Comparison of ENCODE assay signal across 8 mouse cellular contexts in genomic region chr2:85050001-85050634, GRCm38 (mm10). TPM values are rescaled to one million over a fixed set of nuclear protein-coding genes. Genes with fewer than 3 reads are reported as not detected.
DNase-seq lines count a peak whose midpoint lies in the region; ATAC-seq and TF ChIP-seq lines count a peak whose summit lies in the region.

No protein-coding gene starts in this region.

- H3K4me1 ChIP-seq in intestine, embryonic 16.5 days (ENCODE audit: control insufficient read depth, insufficient read depth, low read length): peaks cover 50% of the 10 kb centered on the region
- H3K4me1 ChIP-seq in limb, embryonic 14.5 days (ENCODE audit: control insufficient read depth, insufficient read depth, low read length): peaks cover 18% of the 10 kb centered on the region
- peaks cover 30% of the 10 kb centered on the region for H3K4me1 ChIP-seq in midbrain, embryonic 16.5 days (ENCODE audit: control insufficient read depth, insufficient read depth, low read length)

- H3K27ac ChIP-seq in intestine, embryonic 16.5 days (ENCODE audit: low read length): peak overlapping the region; percentile 88
- H3K27ac ChIP-seq in limb, embryonic 14.5 days (replicated peaks; ENCODE audit: low read depth, low read length): peak overlapping the region; percentile 95
- peak overlapping the region; percentile 19; the same call in 1 of the 2 replicates for H3K27ac ChIP-seq in midbrain, embryonic 16.5 days (ENCODE audit: low read length)

- DNase-seq in adipocyte (ENCODE audit: low spot score): peak; percentile 97
- peak; percentile 48 for DNase-seq in embryo, embryonic 11.5 days (ENCODE audit: low read depth, low spot score)
- peak; percentile 99 for DNase-seq in heart, adult 11 months
- DNase-seq in limb, embryonic 14.5 days (ENCODE audit: low spot score): peak; percentile 92
- peak; percentile 51 for DNase-seq in urinary bladder, adult 2 months (ENCODE audit: low spot score)

- H3K9me3 ChIP-seq in intestine, embryonic 16.5 days (ENCODE audit: control insufficient read depth, low read length): no peaks in the 10 kb centered on the region
- H3K9me3 ChIP-seq in limb, embryonic 14.5 days (ENCODE audit: control insufficient read depth, low read length): no peaks in the 10 kb centered on the region
- H3K9me3 ChIP-seq in midbrain, embryonic 16.5 days (replicated peaks; ENCODE audit: control insufficient read depth, low read length, poor library complexity, severe bottlenecking): no peaks in the 10 kb centered on the region

- H3K9ac ChIP-seq in intestine, embryonic 16.5 days (ENCODE audit: low read depth, low read length): peak overlapping the region; percentile 70
- H3K9ac ChIP-seq in limb, embryonic 14.5 days (ENCODE audit: low read depth, low read length, severe bottlenecking): peak overlapping the region; percentile 37
- H3K9ac ChIP-seq in midbrain, embryonic 16.5 days (ENCODE audit: low read depth, low read length): 0 out of 2 replicates have a peak overlapping the region, but pooled peaks have one; percentile 28

- peak overlapping the region; percentile 48 for H3K4me3 ChIP-seq in intestine, embryonic 16.5 days (ENCODE audit: low read length)
- H3K4me3 ChIP-seq in limb, embryonic 14.5 days (replicated peaks; ENCODE audit: low read length): peak overlapping the region; percentile 71
- 0 out of 2 replicates have a peak overlapping the region, but pooled peaks have one; percentile 4 for H3K4me3 ChIP-seq in midbrain, embryonic 16.5 days (ENCODE audit: low read depth, low read length)

- peak overlapping the region; percentile 69 for H3K4me2 ChIP-seq in intestine, embryonic 16.5 days (ENCODE audit: low read depth, low read length)
- peak overlapping the region; percentile 71 for H3K4me2 ChIP-seq in limb, embryonic 14.5 days (replicated peaks; ENCODE audit: low read depth, low read length, severe bottlenecking)
- peak overlapping the region; percentile 61 for H3K4me2 ChIP-seq in midbrain, embryonic 16.5 days (ENCODE audit: low read length)

- peak; percentile 6 for ATAC-seq in intestine, embryonic 16.5 days
- ATAC-seq in limb, embryonic 14.5 days (ENCODE audit: low FRiP score, low read depth): peak; percentile 68
- no peak for ATAC-seq in midbrain, embryonic 16.5 days
- no peak for ATAC-seq in CD4-positive, CD25-positive, alpha-beta regulatory T cell, adult 4 months

- no peak for TF ChIP-seq POLR2A in limb, embryonic 14.5 days (IDR thresholded peaks at IDR 0.05; ENCODE audit: borderline replicate concordance, extremely low read depth, insufficient read depth, insufficient read length)

- H3K27me3 ChIP-seq in intestine, embryonic 16.5 days (replicated peaks; ENCODE audit: control insufficient read depth, insufficient read depth, low read length): no peaks in the 10 kb centered on the region
- H3K27me3 ChIP-seq in limb, embryonic 14.5 days (ENCODE audit: control insufficient read depth, insufficient read depth, low read length): no peaks in the 10 kb centered on the region
- H3K27me3 ChIP-seq in midbrain, embryonic 16.5 days (ENCODE audit: control insufficient read depth, insufficient read depth, low read depth, low read length): no peaks in the 10 kb centered on the region

- peaks cover 18% of the 10 kb centered on the region for H3K36me3 ChIP-seq in intestine, embryonic 16.5 days (ENCODE audit: control insufficient read depth, insufficient read depth, low read length)
- peaks cover 55% of the 10 kb centered on the region for H3K36me3 ChIP-seq in limb, embryonic 14.5 days (ENCODE audit: control insufficient read depth, insufficient read depth, low read length)
- peaks cover 20% of the 10 kb centered on the region for H3K36me3 ChIP-seq in midbrain, embryonic 16.5 days (ENCODE audit: control insufficient read depth, insufficient read depth, low read length)

- WGBS in intestine, embryonic 16.5 days: 8% methylated on average over 10 of the region's 10 CpGs
- 11% methylated on average over 10 of the region's 10 CpGs for WGBS in limb, embryonic 14.5 days
- 6% methylated on average over 9 of the region's 10 CpGs for WGBS in midbrain, embryonic 16.5 days

RNA-seq across cellular contexts. Expression of gene Tnks1bp1, which starts 2.3 kb away (rescaled TPM):
- polyA plus RNA-seq in intestine, embryonic 16.5 days (2015; fragmentation: Nextera tagmentation; extraction: Ambion mirVana): 34.4 and 36.8 TPM in 2 replicates
- 85.9 and 110 TPM in 2 replicates for polyA plus RNA-seq in limb, embryonic 14.5 days (2012; rRNA removed)
- 16.8 and 17.0 TPM in 2 replicates for polyA plus RNA-seq in limb, embryonic 14.5 days (2014; fragmentation: Nextera tagmentation; extraction: Ambion mirVana)
- 23.0 and 27.4 TPM in 2 replicates for polyA plus RNA-seq in midbrain, embryonic 16.5 days (2015; fragmentation: Nextera tagmentation; extraction: Ambion mirVana)
- polyA plus RNA-seq in urinary bladder, adult 2 months (2012; rRNA removed): 53.7 and 71.5 TPM in 2 replicates
- polyA plus RNA-seq in CD4-positive, CD25-positive, alpha-beta regulatory T cell, adult 4 months (2017; shearing (Covaris generic)): 1 to 10 TPM; 3.8 to 5.6 TPM

RNA-seq across cellular contexts. Expression of gene P2rx3, which starts 12.9 kb away (rescaled TPM):
- 1.1 and 1.3 TPM in 2 replicates for polyA plus RNA-seq in intestine, embryonic 16.5 days (2015; fragmentation: Nextera tagmentation; extraction: Ambion mirVana)
- 0.45 and 0.69 TPM in 2 replicates for polyA plus RNA-seq in limb, embryonic 14.5 days (2012; rRNA removed)
- polyA plus RNA-seq in limb, embryonic 14.5 days (2014; fragmentation: Nextera tagmentation; extraction: Ambion mirVana): 0.43 and 0.81 TPM in 2 replicates
- 1.4 and 2.1 TPM in 2 replicates for polyA plus RNA-seq in midbrain, embryonic 16.5 days (2015; fragmentation: Nextera tagmentation; extraction: Ambion mirVana)
- polyA plus RNA-seq in urinary bladder, adult 2 months (2012; rRNA removed): 0.60 and 0.87 TPM in 2 replicates
- polyA plus RNA-seq in CD4-positive, CD25-positive, alpha-beta regulatory T cell, adult 4 months (2017; shearing (Covaris generic)): under 1 TPM in 1 of 2 experiments, not detected in 1; 0.46 TPM

RNA-seq across cellular contexts. Expression of gene Ssrp1, which starts 13.1 kb away (rescaled TPM):
- polyA plus RNA-seq in intestine, embryonic 16.5 days (2015; fragmentation: Nextera tagmentation; extraction: Ambion mirVana): 212 and 244 TPM in 2 replicates
- 256 and 265 TPM in 2 replicates for polyA plus RNA-seq in limb, embryonic 14.5 days (2012; rRNA removed)
- polyA plus RNA-seq in limb, embryonic 14.5 days (2014; fragmentation: Nextera tagmentation; extraction: Ambion mirVana): 242 and 263 TPM in 2 replicates
- 162 and 170 TPM in 2 replicates for polyA plus RNA-seq in midbrain, embryonic 16.5 days (2015; fragmentation: Nextera tagmentation; extraction: Ambion mirVana)
- polyA plus RNA-seq in urinary bladder, adult 2 months (2012; rRNA removed): 81.0 and 88.4 TPM in 2 replicates
- 100 to 1,000 TPM; 147 to 202 TPM for polyA plus RNA-seq in CD4-positive, CD25-positive, alpha-beta regulatory T cell, adult 4 months (2017; shearing (Covaris generic))

Comparison
In these comparisons a context has a peak if more than half of its experiments do, and no peak if none do; other contexts are left out.
1. DNase-seq: peak in every context shown above with its lines; median percentile 99 in heart, adult 11 months; 97 in adipocyte; 92 in limb, embryonic 14.5 days; 51 in urinary bladder, adult 2 months; 48 in embryo, embryonic 11.5 days.
2. ATAC-seq: peak in intestine, embryonic 16.5 days (single experiment) and limb, embryonic 14.5 days (single experiment); none in midbrain, embryonic 16.5 days (single experiment) and CD4-positive, CD25-positive, alpha-beta regulatory T cell, adult 4 months (single experiment).
3. H3K27ac ChIP-seq: peak in every context shown above with its lines; median percentile 95 in limb, embryonic 14.5 days; 88 in intestine, embryonic 16.5 days; 19 in midbrain, embryonic 16.5 days.
4. H3K4me3 ChIP-seq: peak in every context shown above with its lines; median percentile 71 in limb, embryonic 14.5 days; 48 in intestine, embryonic 16.5 days; 4 in midbrain, embryonic 16.5 days.
5. Peak in every context shown above with its lines, with median percentiles within 50 percentile points of each other: H3K4me2 ChIP-seq and H3K9ac ChIP-seq.